Mouse (Mus musculus) limb, embryonic 14.5 days (tissue): ENCODE results near the gene Spata18. TPM values are rescaled to one million over a fixed set of nuclear protein-coding genes. Genes with fewer than 3 reads are reported as not detected.

ENCODE experiments used
- ATAC-seq: fragments of 200-750 bp; cut with Nextera tagmentation; 2 replicates; pipeline ENCODE4 v1.8.0; 2017; ENCODE audit warnings: low read depth, moderate number of reproducible peaks, moderate TSS enrichment; ENCODE audit not compliant: low FRiP score
- DNase-seq: peaks from one replicate; pipeline ENCODE4 v3.0.0-alpha.2; 2015; ENCODE audit warnings: low spot score
- H3K27ac ChIP-seq: fragments of 300-500 bp; sonication (generic); replicated peaks from 2 replicates; pipeline ENCODE4 v1.5.1; 2014; ENCODE audit warnings: low read depth, mild to moderate bottlenecking, low read length, moderate library complexity, mixed read lengths
- H3K27me3 ChIP-seq: fragments of 300-500 bp; sonication (generic); 2 replicates; pipeline ENCODE4 v1.6.1; 2014; ENCODE audit warnings: low read length, mixed read lengths; ENCODE audit not compliant: control insufficient read depth, insufficient read depth
- H3K36me3 ChIP-seq: fragments of 300-500 bp; sonication (generic); 2 replicates; pipeline ENCODE4 v1.6.1; 2014; ENCODE audit warnings: mild to moderate bottlenecking, low read length, moderate library complexity, mixed read lengths; ENCODE audit not compliant: control insufficient read depth, insufficient read depth
- H3K4me1 ChIP-seq: fragments of 300-500 bp; sonication (generic); 2 replicates; pipeline ENCODE4 v1.6.1; 2014; ENCODE audit warnings: antibody characterized with exemption, low read length, mixed read lengths; ENCODE audit not compliant: control insufficient read depth, insufficient read depth
- H3K4me2 ChIP-seq: fragments of 300-500 bp; sonication (generic); replicated peaks from 2 replicates; pipeline ENCODE4 v1.6.1; 2014; ENCODE audit warnings: low read depth, mild to moderate bottlenecking, low read length, moderate library complexity; ENCODE audit not compliant: severe bottlenecking
- H3K4me3 ChIP-seq: fragments of 300-500 bp; sonication (generic); replicated peaks from 2 replicates; pipeline ENCODE4 v1.5.1; 2014; ENCODE audit warnings: low read length
- H3K9ac ChIP-seq: fragments of 300-500 bp; sonication (generic); 2 replicates; pipeline ENCODE4 v1.6.1; 2014; ENCODE audit warnings: mild to moderate bottlenecking, low read depth, low read length, moderate library complexity; ENCODE audit not compliant: severe bottlenecking
- H3K9me3 ChIP-seq: fragments of 300-500 bp; sonication (generic); 2 replicates; pipeline ENCODE4 v1.6.1; 2016; ENCODE audit warnings: low read length; ENCODE audit not compliant: control insufficient read depth
- POLR2A ChIP-seq: fragments of 200-500 bp; IDR thresholded peaks from 2 replicates; pipeline ENCODE4 v1.8.0; 2012; ENCODE audit warnings: inconsistent platforms, mild to moderate bottlenecking, moderate library complexity, borderline replicate concordance; ENCODE audit not compliant: insufficient read depth, insufficient read length; ENCODE audit errors: extremely low read depth
- WGBS: fragments of 180-500 bp; shearing (Covaris S2); extraction: QIAGEN DNeasy Blood & Tissue Kit; methylation state at CpG from one replicate; pipeline ENCODE4 v1.1.7; 2014; 5-methylcytosine and 5-hydroxymethylcytosine counted together
- polyA plus RNA-seq, 2 experiments: library from polyadenylated mRNA; depleted of rRNA in 1 of 2; stranded (reverse) in 1 of 2; unstranded in 1 of 2; fragments of >200 nt; fragmentation: Nextera tagmentation in 1 of 2; extraction: Ambion mirVana in 1 of 2; gene quantifications; 2 replicates each; pipeline versions ENCODE4 v1.2.1 to v1.2.3; 2012 to 2014

Spata18 gene
- polyA plus RNA-seq, 2 experiments: 1.4 to 2.5 TPM

- WGBS: 38% methylated on average over 7 of the region's 7 CpGs
- peak overlapping the region; percentile 61; the same call in 1 of the 2 replicates for H3K27ac ChIP-seq
- H3K9me3 ChIP-seq: no peaks in the 10 kb centered on the region
- ATAC-seq (0 out of 2 replicates have a peak, but pooled peaks have one; percentile 25), DNase-seq (peak; percentile 81)
- H3K9ac ChIP-seq: no peak overlapping the region
- TF ChIP-seq POLR2A: no peak
- no peaks in the 10 kb centered on the region for H3K27me3 ChIP-seq
- H3K4me1 ChIP-seq: peaks cover 25% of the 10 kb centered on the region
- no peak overlapping the region for H3K4me3 ChIP-seq
- no peak overlapping the region for H3K4me2 ChIP-seq
- no peaks in the 10 kb centered on the region for H3K36me3 ChIP-seq
Measured at GRCm38 (mm10) chr5:73712852-73713251, 61.7 kb downstream of the Spata18 start.

DNA sequence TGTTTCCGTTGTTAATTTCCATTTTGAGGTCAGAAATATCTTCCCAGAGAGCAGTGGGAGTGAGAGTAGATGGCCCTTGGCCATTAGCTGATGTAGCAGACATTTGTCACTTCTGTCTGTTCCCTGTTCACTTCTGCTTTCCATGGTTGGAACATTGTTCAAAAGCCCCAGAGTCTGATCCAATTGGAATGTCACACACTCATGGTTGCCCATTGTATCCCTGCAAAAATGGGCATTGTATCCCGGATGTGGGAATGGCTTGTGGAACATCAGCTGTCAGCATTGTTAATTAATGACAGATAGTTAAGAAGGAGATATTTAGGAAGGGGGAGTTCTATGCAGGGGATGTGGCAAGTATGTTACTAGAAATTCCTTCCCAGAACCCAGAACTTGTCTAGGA is 65.8 kb downstream of the Spata18 start:
- Histone ChIP-seq H3K4me1 (peaks cover 28% of the 10 kb centered on the region), H3K27ac (no peak overlapping the region)

DNA sequence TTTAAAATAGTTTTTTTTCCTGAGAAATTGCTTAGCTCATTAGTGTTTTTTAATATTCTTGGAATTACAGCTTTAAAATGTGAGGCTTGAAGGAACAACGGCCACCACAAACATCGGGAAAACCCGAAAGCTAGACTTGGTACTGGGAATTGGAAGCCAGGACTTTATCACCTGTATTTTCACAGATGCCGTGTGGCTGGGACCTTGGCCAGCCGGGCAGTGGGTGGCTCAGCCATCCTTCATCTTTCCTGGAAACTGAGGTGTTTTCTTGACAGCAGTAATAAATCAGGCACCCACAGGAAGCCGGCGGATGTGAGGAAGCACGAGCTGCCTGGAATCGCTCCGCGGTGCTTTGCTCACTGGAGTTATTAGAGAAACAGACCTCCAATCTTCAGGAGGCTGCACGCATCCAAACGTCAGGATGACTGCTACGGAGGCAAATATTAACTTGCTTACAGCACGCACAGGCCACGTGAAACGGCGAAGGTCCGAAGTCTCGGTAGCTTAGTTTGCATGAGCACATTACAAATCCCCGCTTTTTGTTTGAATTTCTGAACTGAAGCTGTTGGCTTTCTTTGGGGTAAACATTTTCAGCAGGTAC is 70.6 kb downstream of the Spata18 start:
- DNase-seq (peak; percentile 61), ATAC-seq (0 out of 2 replicates have a peak, but pooled peaks have one; percentile 15)
- Histone ChIP-seq H3K4me1 (peaks cover 14% of the 10 kb centered on the region), H3K4me2 (no peak overlapping the region), H3K9me3 (no peaks in the 10 kb centered on the region; the same call in 1 of the 2 replicates), H3K27me3 (no peaks in the 10 kb centered on the region), H3K4me3 (no peak overlapping the region), H3K36me3 (no peaks in the 10 kb centered on the region), H3K9ac (no peak overlapping the region), H3K27ac (peak overlapping the region; percentile 43)
- TF ChIP-seq POLR2A: no peak
- WGBS: 47% methylated on average over 21 of the region's 21 CpGs

More for the DNA sequence above, 65.8 kb downstream of the Spata18 start:
- H3K27me3 ChIP-seq: no peaks in the 10 kb centered on the region
- ATAC-seq: no peak
- H3K4me2 ChIP-seq: no peak overlapping the region
- whole genome bisulfite sequencing: 82% methylated on average over 2 of the region's 2 CpGs
- H3K36me3 ChIP-seq: no peaks in the 10 kb centered on the region
- no peak for TF ChIP-seq POLR2A
- no peaks in the 10 kb centered on the region for H3K9me3 ChIP-seq
- H3K4me3 ChIP-seq: no peak overlapping the region
- H3K9ac ChIP-seq: no peak overlapping the region
- no peak for DNase-seq

DNA sequence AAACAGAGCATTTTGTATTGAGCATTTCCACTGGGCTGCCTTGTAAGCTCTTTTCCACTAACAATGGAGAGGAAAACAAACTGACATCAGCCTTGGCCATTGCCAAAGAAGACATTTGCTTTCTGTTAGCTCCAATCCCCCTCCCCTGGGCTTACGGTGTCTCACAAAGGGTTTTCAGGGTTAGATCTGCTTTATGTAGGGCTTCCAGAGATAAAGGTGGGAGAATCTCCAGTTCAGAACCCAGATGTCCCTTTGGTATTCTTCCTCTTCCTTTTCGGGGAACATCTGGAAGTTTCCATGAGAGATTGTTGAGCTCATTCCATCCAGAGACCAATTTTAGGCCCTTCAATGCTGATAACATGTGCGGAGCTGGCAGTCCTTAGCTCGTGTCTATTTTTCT is 74.8 kb downstream of the Spata18 start:
- peaks cover 6% of the 10 kb centered on the region for H3K4me1 ChIP-seq
- H3K36me3 ChIP-seq: no peaks in the 10 kb centered on the region
- no peak overlapping the region for H3K4me2 ChIP-seq
- no peaks in the 10 kb centered on the region; the same call in 1 of the 2 replicates for H3K9me3 ChIP-seq
- no peak overlapping the region for H3K4me3 ChIP-seq
- no peak for TF ChIP-seq POLR2A
- no peaks in the 10 kb centered on the region for H3K27me3 ChIP-seq
- H3K27ac ChIP-seq: no peak overlapping the region
- no peak overlapping the region for H3K9ac ChIP-seq
- 87% methylated on average over 4 of the region's 4 CpGs for WGBS
- ATAC-seq: no peak
- DNase-seq: peak; percentile 70

GRCm38 (mm10) chr5:73728651-73729050 is 77.5 kb downstream of the Spata18 start:
- ATAC-seq (no peak), DNase-seq (no peak)
- Histone ChIP-seq H3K4me1 (peaks cover 22% of the 10 kb centered on the region), H3K4me2 (no peak overlapping the region), H3K27ac (no peak overlapping the region), H3K9ac (no peak overlapping the region), H3K36me3 (no peaks in the 10 kb centered on the region), H3K9me3 (no peaks in the 10 kb centered on the region), H3K4me3 (no peak overlapping the region), H3K27me3 (no peaks in the 10 kb centered on the region)
- 65% methylated on average over 7 of the region's 7 CpGs for WGBS
- TF ChIP-seq POLR2A: no peak

Other genes with a start within 250 kb of the Spata18 start
- 0.35 and 0.45 TPM in 2 replicates for gene Cwh43, start 245.3 kb upstream of the Spata18 start, polyA plus RNA-seq (2012; rRNA removed)
- 0.70 and 1.4 TPM in 2 replicates for gene Cwh43, start 245.3 kb upstream of the Spata18 start, polyA plus RNA-seq (2014; fragmentation: Nextera tagmentation; extraction: Ambion mirVana)
- gene Dcun1d4, start 170.4 kb upstream of the Spata18 start, polyA plus RNA-seq (2012; rRNA removed): 19.4 and 19.9 TPM in 2 replicates
- gene Dcun1d4, start 170.4 kb upstream of the Spata18 start, polyA plus RNA-seq (2014; fragmentation: Nextera tagmentation; extraction: Ambion mirVana): 27.0 and 34.2 TPM in 2 replicates
- gene Lrrc66, start 18.9 kb upstream of the Spata18 start, polyA plus RNA-seq (2012; rRNA removed): 0.05 and 0.11 TPM in 2 replicates
- 0.08 TPM in 1 of 2 replicates, not detected in the other for gene Lrrc66, start 18.9 kb upstream of the Spata18 start, polyA plus RNA-seq (2014; fragmentation: Nextera tagmentation; extraction: Ambion mirVana)
- 33.4 and 38.6 TPM in 2 replicates for gene Sgcb, start 3.6 kb upstream of the Spata18 start, polyA plus RNA-seq (2012; rRNA removed)
- 48.0 and 49.7 TPM in 2 replicates for gene Sgcb, start 3.6 kb upstream of the Spata18 start, polyA plus RNA-seq (2014; fragmentation: Nextera tagmentation; extraction: Ambion mirVana)